Comparison of ENCODE assay signal across 8 mouse cellular contexts in the genomic region with DNA sequence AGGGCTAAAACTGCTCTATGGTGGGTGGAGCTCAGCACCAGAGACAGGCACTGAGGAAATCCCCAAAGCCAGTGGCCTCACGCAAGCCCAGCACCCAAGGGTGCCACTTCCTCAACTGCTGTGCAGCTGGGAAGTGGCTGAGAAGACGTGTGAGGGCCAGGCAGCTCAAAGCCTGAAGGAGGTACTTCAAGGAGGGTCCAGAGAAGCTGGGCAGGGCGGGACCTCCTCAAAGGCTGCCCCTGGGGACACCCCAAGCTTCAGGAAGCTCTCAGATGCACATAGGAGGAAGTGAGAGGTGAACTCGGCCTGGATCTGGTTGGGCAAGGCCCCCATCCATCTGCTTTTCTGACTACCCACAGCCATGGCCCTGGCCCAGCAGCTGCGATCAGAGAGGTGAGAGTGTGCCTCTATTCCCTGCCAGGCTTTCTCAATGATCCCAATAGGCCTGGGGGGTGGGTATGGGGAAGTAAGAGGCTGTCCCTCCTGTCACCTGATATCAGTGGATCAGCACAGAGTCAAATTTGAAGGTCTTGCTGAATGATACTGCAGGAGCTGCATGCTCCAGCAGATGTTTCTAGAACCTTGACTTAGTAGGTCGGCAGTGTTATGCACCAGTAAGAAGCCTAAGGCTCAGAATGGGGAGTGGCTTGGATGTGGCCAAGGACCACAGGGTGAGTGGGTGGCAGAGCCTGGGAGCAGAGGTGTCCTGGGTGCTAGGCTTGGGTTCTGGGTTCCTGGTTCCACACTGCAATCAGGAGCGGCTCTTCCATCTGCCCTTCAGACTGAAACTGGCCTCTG. TPM values are rescaled to one million over a fixed set of nuclear protein-coding genes. Genes with fewer than 3 reads are reported as not detected.
DNase-seq lines count a peak whose midpoint lies in the region; ATAC-seq and TF ChIP-seq lines count a peak whose summit lies in the region.

A gene (plus strand): TSS at position 107 of the 798 bp plus-strand sequence.

- peak; percentile 20 for DNase-seq in kidney, adult 9 months
- DNase-seq in kidney, postnatal 14 days, result no peak
- peak; percentile 59 for DNase-seq in lung, postnatal 0 days (ENCODE audit: low spot score)
- no peak for DNase-seq in layer of hippocampus, adult 9-10 months (ENCODE audit: low spot score)
- DNase-seq in right cerebral cortex, postnatal 25 days, result no peak
- no peak for DNase-seq in cerebellum, adult 11-12 months

- no peak within 1 kb of the TSS for H3K4me2 ChIP-seq in heart, embryonic 11.5 days
- no peak within 1 kb of the TSS for H3K4me2 ChIP-seq in lung, postnatal 0 days (replicated peaks; ENCODE audit: low read depth, low read length)
- no peak within 1 kb of the TSS for H3K4me2 ChIP-seq in stomach, embryonic 15.5 days

- H3K9ac ChIP-seq in heart, embryonic 11.5 days (ENCODE audit: low read depth, low read length), result no peak within 1 kb of the TSS
- 0 out of 2 replicates have a peak within 1 kb of the TSS, but pooled peaks have one; percentile 12 for H3K9ac ChIP-seq in lung, postnatal 0 days (replicated peaks; ENCODE audit: low read depth)
- H3K9ac ChIP-seq in stomach, embryonic 15.5 days, result no peak within 1 kb of the TSS

- ATAC-seq in heart, embryonic 11.5 days (replicated peaks; ENCODE audit: insufficient number of reproducible peaks, low FRiP score, low TSS enrichment), result no peak
- ATAC-seq in lung, postnatal 0 days, result peak; percentile 58
- ATAC-seq in stomach, embryonic 15.5 days (ENCODE audit: insufficient read depth, low FRiP score, low read depth), result no peak

- H3K9me3 ChIP-seq in heart, embryonic 11.5 days (replicated peaks; ENCODE audit: control insufficient read depth, low read length), result no peaks in the 10 kb centered on the region
- no peaks in the 10 kb centered on the region for H3K9me3 ChIP-seq in lung, postnatal 0 days (ENCODE audit: low read length)
- H3K9me3 ChIP-seq in stomach, embryonic 15.5 days, result no peaks in the 10 kb centered on the region

- TF ChIP-seq EP300 in lung, postnatal 0 days (IDR thresholded peaks at IDR 0.05), result no peak

- H3K4me1 ChIP-seq in heart, embryonic 11.5 days (ENCODE audit: control insufficient read depth, insufficient read depth, low read length), result no peaks in the 10 kb centered on the region
- H3K4me1 ChIP-seq in lung, postnatal 0 days (ENCODE audit: insufficient read depth, low read depth, low read length), result no peaks in the 10 kb centered on the region
- peaks cover 10% of the 10 kb centered on the region for H3K4me1 ChIP-seq in stomach, embryonic 15.5 days

- WGBS in heart, embryonic 11.5 days (ENCODE audit: insufficient replicate concordance), result 65% methylated on average over 7 of the region's 7 CpGs
- WGBS in lung, postnatal 0 days, result 66% methylated on average over 7 of the region's 7 CpGs
- WGBS in stomach, embryonic 15.5 days, result 60% methylated on average over 7 of the region's 7 CpGs

- no peaks in the 10 kb centered on the region for H3K27me3 ChIP-seq in heart, embryonic 11.5 days (ENCODE audit: control insufficient read depth, insufficient read depth, low read length)
- H3K27me3 ChIP-seq in lung, postnatal 0 days (replicated peaks; ENCODE audit: insufficient read depth, low read length), result no peaks in the 10 kb centered on the region
- no peaks in the 10 kb centered on the region for H3K27me3 ChIP-seq in stomach, embryonic 15.5 days (replicated peaks)

- H3K27ac ChIP-seq in heart, embryonic 11.5 days (ENCODE audit: low read depth, low read length), result no peak within 1 kb of the TSS
- 0 out of 2 replicates have a peak within 1 kb of the TSS, but pooled peaks have one; percentile 14 for H3K27ac ChIP-seq in lung, postnatal 0 days (ENCODE audit: low read length)
- H3K27ac ChIP-seq in stomach, embryonic 15.5 days, result peak within 1 kb of the TSS; percentile 57; the same call in 1 of the 2 replicates

- H3K4me3 ChIP-seq in heart, embryonic 11.5 days (ENCODE audit: low read depth, low read length), result no peak within 1 kb of the TSS
- H3K4me3 ChIP-seq in lung, postnatal 0 days (ENCODE audit: low read depth, low read length), result no peak within 1 kb of the TSS
- no peak within 1 kb of the TSS for H3K4me3 ChIP-seq in stomach, embryonic 15.5 days (replicated peaks)

- no peak for TF ChIP-seq CTCF in lung, postnatal 0 days (IDR thresholded peaks at IDR 0.05)

- H3K36me3 ChIP-seq in heart, embryonic 11.5 days (ENCODE audit: control insufficient read depth, insufficient read depth, low read length), result no peaks in the 10 kb centered on the region
- H3K36me3 ChIP-seq in lung, postnatal 0 days (ENCODE audit: insufficient read depth, low read length), result no peaks in the 10 kb centered on the region
- H3K36me3 ChIP-seq in stomach, embryonic 15.5 days, result no peaks in the 10 kb centered on the region

RNA-seq across cellular contexts. Expression of the gene that starts here (rescaled TPM):
- polyA plus RNA-seq in heart, embryonic 11.5 days (2014; fragmentation: Nextera tagmentation; extraction: Ambion mirVana), result 17.6 and 27.3 TPM in 2 replicates
- polyA plus RNA-seq in lung, postnatal 0 days (2015; fragmentation: Nextera tagmentation; extraction: Ambion mirVana), result 12.6 and 13.4 TPM in 2 replicates
- 9.0 and 9.2 TPM in 2 replicates for polyA plus RNA-seq in stomach, embryonic 15.5 days (2015; fragmentation: Nextera tagmentation; extraction: Ambion mirVana)

Comparison
In these comparisons a context has a peak if more than half of its experiments do, and no peak if none do; other contexts are left out.
1. DNase-seq: peak in kidney, adult 9 months (single experiment) and lung, postnatal 0 days (single experiment); none in kidney, postnatal 14 days (single experiment), layer of hippocampus, adult 9-10 months (single experiment), right cerebral cortex, postnatal 25 days (single experiment) and cerebellum, adult 11-12 months (single experiment).